Mouse (Mus musculus): ENCODE data around the gene Rabac1.

GRCm38 (mm10) chr7:24987941-24988340 is 15.4 kb upstream of the Rabac1 start:
- TF ChIP-seq CTCF (IDR thresholded peaks at IDR 0.05; ENCODE audit: extremely low read depth, insufficient read depth, insufficient read length, insufficient replicate concordance) (no peak), POLR2A (IDR thresholded peaks at IDR 0.05; ENCODE audit: low read depth, low read length) (no peak)

All from spleen, adult 2 months (tissue).